Mouse (Mus musculus): ENCODE data around the gene Edem3.
A peak's percentile ranks its signal among the peaks of the same experiment; 100 is the strongest.
"Not testable (repeated sequence)": the region's sequence is repeated elsewhere in the genome, so short reads cannot be mapped to it uniquely, and the experiment has no call there.

Gene Edem3

GRCm38 (mm10) chr1:151811456-151811855 is 56.3 kb downstream of the Edem3 start:
- no peak for DNase-seq (ENCODE audit: low spot score)

- DNase-seq (ENCODE audit: low spot score), result no peak
Measured at GRCm38 (mm10) chr1:151812004-151812712, 57.0 kb downstream of the Edem3 start.

- DNase-seq (ENCODE audit: low spot score), result no peak
Measured at GRCm38 (mm10) chr1:151816051-151816450, 60.9 kb downstream of the Edem3 start.

- no peak for DNase-seq (ENCODE audit: low spot score)
Measured at GRCm38 (mm10) chr1:151819190-151819589, 64.0 kb downstream of the Edem3 start.

- DNase-seq (ENCODE audit: low spot score), result peak; percentile 28
Measured at GRCm38 (mm10) chr1:151820457-151820856, 65.3 kb downstream of the Edem3 start.

- DNase-seq (ENCODE audit: low spot score), result no peak
Measured at GRCm38 (mm10) chr1:151825065-151825464, 69.9 kb downstream of the Edem3 start.

GRCm38 (mm10) chr1:151831791-151832190 is 76.6 kb downstream of the Edem3 start:
- DNase-seq (ENCODE audit: low spot score), result no peak

- no peak for DNase-seq (ENCODE audit: low spot score)
Measured at GRCm38 (mm10) chr1:151835261-151835660, 80.1 kb downstream of the Edem3 start.

GRCm38 (mm10) chr1:151840345-151840744 is 85.2 kb downstream of the Edem3 start:
- not testable (repeated sequence) for DNase-seq (ENCODE audit: low spot score)

GRCm38 (mm10) chr1:151845252-151845832 is 90.2 kb downstream of the Edem3 start:
- DNase-seq (ENCODE audit: low spot score), result no peak

GRCm38 (mm10) chr1:151845926-151846782 is 91.0 kb downstream of the Edem3 start:
- DNase-seq (ENCODE audit: low spot score), result no peak

GRCm38 (mm10) chr1:151848286-151848685 is 93.1 kb downstream of the Edem3 start:
- no peak for DNase-seq (ENCODE audit: low spot score)

GRCm38 (mm10) chr1:151849993-151850608 is 94.9 kb downstream of the Edem3 start:
- DNase-seq (ENCODE audit: low spot score), result no peak

GRCm38 (mm10) chr1:151851051-151851848 is 96.1 kb downstream of the Edem3 start:
- DNase-seq (ENCODE audit: low spot score), result no peak

- DNase-seq (ENCODE audit: low spot score), result no peak
Measured at GRCm38 (mm10) chr1:151851976-151852375, 96.8 kb downstream of the Edem3 start.

- no peak for DNase-seq (ENCODE audit: low spot score)
Measured at GRCm38 (mm10) chr1:151855561-151855960, 100.4 kb downstream of the Edem3 start.

- no peak for DNase-seq (ENCODE audit: low spot score)
Measured at GRCm38 (mm10) chr1:151858474-151858873, 103.3 kb downstream of the Edem3 start.

GRCm38 (mm10) chr1:151861334-151861995 is 106.3 kb downstream of the Edem3 start:
- no peak for DNase-seq (ENCODE audit: low spot score)

GRCm38 (mm10) chr1:151862109-151862508 is 106.9 kb downstream of the Edem3 start:
- DNase-seq (ENCODE audit: low spot score), result no peak

GRCm38 (mm10) chr1:151863135-151863796 is 108.1 kb downstream of the Edem3 start:
- DNase-seq (ENCODE audit: low spot score), result no peak

GRCm38 (mm10) chr1:151863797-151864147 is 108.6 kb downstream of the Edem3 start:
- peak; percentile 48 for DNase-seq (ENCODE audit: low spot score)
